Mouse (Mus musculus): ENCODE data around the gene Casp2.

Gene Casp2

DNA sequence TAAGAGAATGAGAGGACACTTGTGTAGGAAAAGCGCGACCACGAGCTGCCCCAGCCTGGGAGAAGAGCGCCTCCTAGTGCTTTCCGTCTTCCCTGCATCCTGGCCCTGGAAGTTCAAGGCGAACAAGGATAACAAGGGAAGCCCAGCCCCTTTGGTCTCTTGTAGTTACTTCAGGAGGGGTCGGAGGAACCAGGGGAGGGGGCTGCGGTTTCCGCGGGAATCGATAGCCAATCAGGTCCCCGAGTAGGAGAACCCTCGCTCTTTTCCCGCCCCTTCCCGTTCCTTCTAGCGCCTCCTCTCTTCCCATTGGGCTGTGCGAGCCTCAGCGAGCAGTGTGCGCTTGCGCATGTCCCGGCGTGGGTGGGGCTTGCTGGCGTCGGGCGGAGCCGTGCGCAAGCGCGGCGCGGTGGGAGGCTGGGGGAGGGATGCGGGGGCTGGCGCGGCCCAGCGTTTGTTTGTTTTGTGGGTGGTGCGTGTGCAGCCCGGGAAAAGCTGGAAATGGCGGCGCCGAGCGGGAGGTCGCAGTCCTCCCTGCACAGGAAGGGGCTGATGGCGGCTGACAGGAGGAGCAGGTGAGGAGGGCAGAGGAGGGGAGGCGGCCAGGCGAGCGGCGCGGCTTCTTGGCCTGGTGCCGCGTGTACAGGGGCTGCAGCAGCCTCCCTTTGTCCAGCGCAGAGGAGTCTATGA lies at the start of gene Casp2:
Casp2 (plus strand) TSS at position 360 of the 687 bp plus-strand sequence.
- DNase-seq, result peak; percentile 98 to 99

DNA sequence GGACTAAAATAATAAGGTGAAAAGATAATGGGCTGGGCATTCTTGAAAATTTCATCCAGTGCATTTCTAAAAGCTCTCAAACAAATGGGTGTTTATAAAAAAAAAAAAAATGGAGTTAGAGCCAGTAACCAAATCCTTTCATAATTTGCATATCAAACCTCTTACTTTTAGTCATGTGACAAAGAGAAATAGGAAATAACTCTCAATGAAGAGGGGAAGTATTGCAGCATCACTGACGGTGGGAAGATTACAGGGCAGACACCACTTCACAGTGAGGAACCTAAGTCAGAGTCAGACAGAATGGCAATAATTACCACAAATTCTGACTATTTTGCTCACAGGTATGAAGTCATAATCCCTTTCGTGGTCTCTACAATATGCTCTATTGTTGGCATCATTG lies 49.8 kb upstream of the Casp2 start, which contains the start of gene Tas2r144:
Tas2r144 (plus strand) TSS at position 301 of the 400 bp plus-strand sequence.
- no peak for DNase-seq

DNA sequence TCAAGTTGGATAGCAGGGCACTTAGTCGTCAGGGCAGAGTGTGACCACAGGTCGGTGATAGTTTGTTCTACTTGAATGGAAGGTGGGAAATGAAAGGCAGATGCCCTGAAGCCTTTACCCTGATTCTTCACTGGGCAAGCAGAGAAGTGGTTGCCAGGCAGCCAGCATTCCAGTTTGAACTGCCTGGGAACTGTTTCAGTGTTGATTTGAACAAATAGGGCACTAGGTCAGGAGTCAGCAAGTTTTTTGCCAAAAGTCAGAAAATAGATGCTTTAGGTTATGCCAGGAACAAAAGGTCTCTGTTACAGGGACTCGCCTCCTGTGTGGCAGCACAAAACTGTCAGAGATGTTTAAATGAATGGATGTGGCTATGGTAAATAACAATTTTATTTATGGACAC lies 42.5 kb upstream of the Casp2 start:
- no peak for DNase-seq

GRCm38 (mm10) chr6:42225046-42225445 lies 39.7 kb upstream of the Casp2 start:
- no peak for DNase-seq

- DNase-seq, result peak; percentile 31 to 71
Observed at GRCm38 (mm10) chr6:42227240-42228101, 37.3 kb upstream of the Casp2 start.

DNA sequence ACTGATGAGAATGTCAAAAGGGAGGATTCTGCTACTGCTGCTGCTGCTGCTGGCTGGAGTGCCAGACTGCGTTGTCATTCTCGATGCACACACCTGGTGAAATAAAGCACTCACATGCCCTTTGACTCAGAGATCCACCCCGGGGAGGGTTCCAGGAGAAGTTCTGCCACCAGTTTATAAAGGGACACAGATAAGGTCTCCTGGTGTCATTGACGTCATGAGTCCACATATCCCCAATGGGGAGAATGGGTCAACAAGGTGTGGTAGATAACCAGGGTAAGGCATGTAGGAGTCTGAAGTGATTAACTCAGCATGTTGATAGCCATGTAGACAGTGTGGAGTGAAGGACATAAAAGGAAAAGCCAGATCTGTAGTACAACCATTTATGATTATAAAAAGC lies 35.2 kb upstream of the Casp2 start:
- DNase-seq, result no peak

GRCm38 (mm10) chr6:42231191-42231590 lies 33.6 kb upstream of the Casp2 start:
- DNase-seq, result no peak

- no peak for DNase-seq
Observed at GRCm38 (mm10) chr6:42237276-42237805, 27.4 kb upstream of the Casp2 start.

DNA sequence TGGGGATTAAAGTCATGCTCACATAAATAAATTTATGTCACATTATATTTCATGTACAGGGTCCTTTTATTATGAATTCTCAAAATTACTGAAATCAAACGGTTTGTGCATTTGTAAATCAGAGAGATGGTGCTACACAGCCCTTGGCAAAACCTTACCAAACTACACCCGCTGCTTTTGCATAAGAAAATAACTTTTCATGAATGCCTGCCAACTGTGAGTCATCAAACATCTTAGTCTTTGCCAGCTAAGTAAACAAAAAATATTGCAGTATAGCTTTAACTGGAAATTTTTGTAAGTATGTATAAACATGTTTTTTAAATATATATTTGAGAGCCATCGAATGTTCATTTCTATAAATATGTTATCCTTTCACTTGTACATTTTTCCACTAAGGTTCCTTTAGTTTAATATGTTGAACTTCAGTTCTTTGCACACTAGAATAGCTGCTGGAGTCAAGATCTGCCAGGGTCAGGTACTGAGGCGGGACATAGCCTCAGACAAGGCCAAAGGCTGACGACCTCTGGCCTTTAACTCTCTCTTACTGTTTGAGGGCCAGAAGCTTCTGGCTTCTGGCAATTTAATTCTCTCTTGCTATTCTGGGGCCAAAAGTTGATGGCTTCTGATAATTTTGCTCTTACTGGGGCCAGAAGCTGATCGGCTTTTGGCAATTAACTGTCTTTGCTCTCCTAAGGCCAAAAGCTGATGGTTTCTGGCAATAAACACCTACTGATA lies 23.3 kb upstream of the Casp2 start:
- no peak for DNase-seq

- DNase-seq, result peak; percentile 88 to 94
Observed at GRCm38 (mm10) chr6:42245711-42246353, 19.0 kb upstream of the Casp2 start, which contains the start of gene Gstk1. Gstk1 (plus strand) TSS chr6:42245935.

- DNase-seq, result peak; percentile 47 to 52
Observed at GRCm38 (mm10) chr6:42247173-42247572, 17.6 kb upstream of the Casp2 start.

DNA sequence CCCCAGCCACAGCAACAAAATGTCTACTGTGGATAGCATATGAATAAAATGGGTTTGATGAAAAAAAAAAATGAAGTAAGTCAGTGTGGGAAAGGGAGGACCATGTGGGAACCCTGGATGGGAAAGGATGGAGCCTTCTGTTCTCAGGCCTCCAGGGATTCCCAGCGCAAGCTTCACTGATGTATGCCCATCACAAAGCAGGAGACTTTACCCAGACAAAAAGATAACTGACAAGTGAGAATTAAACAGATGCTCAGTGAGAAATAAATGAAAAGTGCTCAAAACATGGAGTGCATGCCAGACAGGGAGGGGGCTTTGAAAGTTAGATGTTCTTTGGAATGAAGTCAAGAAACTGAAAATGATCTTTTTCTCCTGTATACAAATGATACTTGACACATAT lies 16.8 kb upstream of the Casp2 start:
- no peak for DNase-seq

DNA sequence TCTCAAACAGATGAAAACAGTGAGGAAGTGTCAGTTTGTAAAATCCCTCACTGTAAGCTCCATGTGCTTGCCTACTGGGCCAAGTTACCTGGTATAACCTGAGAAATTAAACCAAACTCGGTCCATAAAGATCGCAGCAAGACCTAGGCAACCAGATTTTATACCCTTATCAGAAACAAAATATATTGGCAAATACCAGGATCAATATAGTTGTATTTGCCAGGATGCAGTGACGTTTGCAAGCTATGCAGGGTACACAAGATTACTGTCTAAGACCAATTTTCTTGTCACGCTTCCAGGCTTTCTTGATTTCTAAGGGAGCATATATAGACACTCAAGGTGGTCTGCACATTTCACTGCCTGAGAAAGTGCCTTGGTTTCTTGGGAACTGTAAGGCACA lies 13.0 kb upstream of the Casp2 start:
- DNase-seq, result no peak

GRCm38 (mm10) chr6:42253103-42253502 lies 11.7 kb upstream of the Casp2 start:
- no peak for DNase-seq

GRCm38 (mm10) chr6:42257303-42257863 lies 7.4 kb upstream of the Casp2 start:
- DNase-seq, result peak; percentile 65 to 75

DNA sequence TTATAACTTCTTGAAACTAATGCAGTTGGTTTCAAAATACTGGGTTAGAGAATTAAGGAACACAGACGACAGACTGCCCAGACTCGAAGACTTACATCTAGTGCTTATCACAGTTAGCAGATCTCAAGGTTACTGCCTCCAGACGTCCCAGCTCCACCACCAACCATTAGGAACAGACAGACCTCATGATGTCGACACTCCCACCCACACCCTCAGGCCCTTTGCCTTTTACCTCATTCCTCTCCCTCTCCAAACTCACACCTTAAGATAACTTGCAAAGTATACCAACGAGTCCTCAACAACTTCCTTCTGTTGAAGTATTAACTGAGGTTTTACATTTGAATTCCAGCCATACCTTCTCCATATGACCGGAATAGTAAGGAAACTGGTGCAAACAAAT lies 4.4 kb upstream of the Casp2 start:
- DNase-seq, result peak; percentile 48 to 74

DNA sequence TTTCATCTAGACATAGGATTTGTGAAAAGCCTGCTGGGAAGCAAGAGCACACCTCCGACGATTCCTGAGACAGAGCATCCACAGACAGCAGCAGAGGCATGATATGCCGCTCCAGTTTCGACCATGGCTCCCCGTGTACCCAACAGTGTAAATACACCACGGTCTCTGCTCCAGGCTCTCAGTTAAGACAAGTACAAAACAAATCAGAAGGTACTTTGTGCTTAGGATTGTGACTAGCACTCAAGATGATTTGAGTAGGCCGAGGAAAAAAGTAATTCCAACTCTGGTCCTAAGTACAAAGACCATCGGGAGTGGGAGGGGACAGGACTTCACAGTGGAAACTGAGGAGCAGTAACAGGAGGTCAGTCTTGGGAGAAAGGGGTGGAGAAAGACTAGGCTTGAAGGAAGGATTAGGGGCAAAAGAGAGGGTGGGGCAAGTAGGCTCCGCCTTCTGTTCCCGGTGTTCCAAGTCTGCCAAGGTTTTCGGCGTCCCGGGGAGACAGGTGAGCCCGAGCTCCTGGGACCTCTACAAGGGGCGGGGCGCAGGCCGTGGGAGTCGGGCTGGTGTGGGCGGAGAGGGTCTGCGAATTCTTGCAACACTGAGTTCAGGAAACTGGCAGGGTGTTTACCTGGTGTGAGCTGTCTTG lies 3.1 kb upstream of the Casp2 start, which contains the start of gene Tmem139:
Tmem139 (plus strand) TSS at position 447 of the 647 bp plus-strand sequence.
- peak; percentile 72 to 88 for DNase-seq

- DNase-seq, result no peak
Observed at GRCm38 (mm10) chr6:42265391-42266330, 876 bp downstream of the Casp2 start.

DNA sequence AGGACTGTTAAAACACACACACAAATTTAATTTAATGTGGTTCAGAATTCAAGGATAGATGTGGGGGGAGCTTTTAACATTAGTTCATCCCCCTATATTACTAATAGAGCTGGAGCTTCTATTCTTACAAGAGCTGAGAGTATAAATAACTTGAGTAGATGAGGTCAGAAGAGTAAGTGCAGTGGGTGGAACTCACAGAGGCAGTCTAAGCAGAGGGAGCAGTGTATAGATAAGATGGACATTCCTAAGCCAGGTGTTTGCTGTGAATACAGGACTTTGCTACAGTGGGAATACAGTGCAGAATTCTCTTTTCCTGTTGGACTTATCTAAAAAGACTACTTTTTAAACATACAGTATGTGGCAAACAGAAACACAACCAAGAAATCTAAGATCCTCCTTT lies 6.0 kb downstream of the Casp2 start:
- DNase-seq, result no peak

DNA sequence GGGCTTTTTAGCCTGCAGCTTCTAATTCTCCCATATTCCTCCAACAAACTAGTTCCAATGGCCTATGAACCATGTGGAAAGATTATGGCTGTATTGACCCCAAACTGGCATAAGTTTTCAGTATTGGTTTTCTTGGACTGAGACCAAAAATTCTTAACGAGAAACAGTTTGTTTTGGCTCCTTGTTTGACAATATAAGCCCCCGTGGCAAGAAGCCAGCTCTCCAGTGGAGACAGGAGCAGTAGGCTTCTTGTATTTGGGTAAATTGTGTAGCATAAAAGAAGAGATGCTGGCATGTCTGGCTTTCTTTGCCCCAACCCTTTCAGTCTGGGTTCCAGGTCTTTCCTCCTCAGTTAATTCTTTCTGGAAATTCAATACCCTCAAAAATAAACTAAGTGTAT lies 11.4 kb downstream of the Casp2 start:
- DNase-seq, result no peak

Data from lung, postnatal 4 days (tissue).